Mouse (Mus musculus): Measurements from ENCODE around the gene Efnb3. TPM values are rescaled to one million over a fixed set of nuclear protein-coding genes. Genes with fewer than 3 reads are reported as not detected.

Gene Efnb3
- polyA plus RNA-seq, 1 experiment from 2014 or later = 35.6 TPM

GRCm38 (mm10) chr11:69580091-69580514 is 20.1 kb upstream of the Efnb3 start, which contains the start of the genes Wrap53 and Trp53:
Gene Wrap53, minus strand, starts transcription at chr11:69580255.
Gene Trp53, plus strand, starts transcription at chr11:69580359.
- Histone ChIP-seq H3K4me2 (ENCODE audit: low read depth, low read length) (peak within 1 kb of the TSS; percentile 88), H3K36me3 (ENCODE audit: control insufficient read depth, insufficient read depth, low read length) (no peaks in the 10 kb centered on the region), H3K27me3 (ENCODE audit: control insufficient read depth, insufficient read depth, low read length) (no peaks in the 10 kb centered on the region), H3K4me1 (ENCODE audit: control insufficient read depth, insufficient read depth, low read length) (peaks cover 32% of the 10 kb centered on the region), H3K9me3 (ENCODE audit: control insufficient read depth, low read length) (no peaks in the 10 kb centered on the region), H3K9ac (replicated peaks; ENCODE audit: low read depth, low read length) (peak within 1 kb of the TSS; percentile 74), H3K27ac (ENCODE audit: low read depth, low read length) (peak within 1 kb of the TSS; percentile 91), H3K4me3 (ENCODE audit: low read depth, low read length) (peak within 1 kb of the TSS; percentile 73)
- peak; percentile 62 for ATAC-seq (ENCODE audit: low read depth)
- WGBS = under 1% methylated on average over 13 of the region's 13 CpGs

- Histone ChIP-seq H3K27ac (ENCODE audit: low read depth, low read length) (peak overlapping the region; percentile 91), H3K4me1 (ENCODE audit: control insufficient read depth, insufficient read depth, low read length) (peaks cover 32% of the 10 kb centered on the region), H3K4me2 (ENCODE audit: low read depth, low read length) (peak overlapping the region; percentile 88), H3K4me3 (ENCODE audit: low read depth, low read length) (peak overlapping the region; percentile 73), H3K27me3 (ENCODE audit: control insufficient read depth, insufficient read depth, low read length) (no peaks in the 10 kb centered on the region), H3K9me3 (ENCODE audit: control insufficient read depth, low read length) (no peaks in the 10 kb centered on the region), H3K36me3 (ENCODE audit: control insufficient read depth, insufficient read depth, low read length) (0 out of 2 replicates have a peak, but pooled peaks cover 5% of the 10 kb centered on the region), H3K9ac (replicated peaks; ENCODE audit: low read depth, low read length) (peak overlapping the region; percentile 74)
- peak; percentile 93 for ATAC-seq (ENCODE audit: low read depth)
- WGBS = 2% methylated on average over 39 of the region's 39 CpGs
These were observed 19.4 kb upstream of the Efnb3 start for GRCm38 (mm10) chr11:69579128-69580017.

GRCm38 (mm10) chr11:69578301-69578700 is 18.3 kb upstream of the Efnb3 start:
- no peak overlapping the region for H3K27ac ChIP-seq (ENCODE audit: low read depth, low read length)
- H3K4me3 ChIP-seq (ENCODE audit: low read depth, low read length) = peak overlapping the region; percentile 73
- no peak for ATAC-seq (ENCODE audit: low read depth)
- H3K9ac ChIP-seq (replicated peaks; ENCODE audit: low read depth, low read length) = peak overlapping the region; percentile 74
- no peaks in the 10 kb centered on the region for H3K9me3 ChIP-seq (ENCODE audit: control insufficient read depth, low read length)
- H3K27me3 ChIP-seq (ENCODE audit: control insufficient read depth, insufficient read depth, low read length) = no peaks in the 10 kb centered on the region
- H3K36me3 ChIP-seq (ENCODE audit: control insufficient read depth, insufficient read depth, low read length) = 0 out of 2 replicates have a peak, but pooled peaks cover 6% of the 10 kb centered on the region
- WGBS = 16% methylated on average over 15 of the region's 15 CpGs
- H3K4me1 ChIP-seq (ENCODE audit: control insufficient read depth, insufficient read depth, low read length) = peaks cover 32% of the 10 kb centered on the region
- peak overlapping the region; percentile 88 for H3K4me2 ChIP-seq (ENCODE audit: low read depth, low read length)

DNA sequence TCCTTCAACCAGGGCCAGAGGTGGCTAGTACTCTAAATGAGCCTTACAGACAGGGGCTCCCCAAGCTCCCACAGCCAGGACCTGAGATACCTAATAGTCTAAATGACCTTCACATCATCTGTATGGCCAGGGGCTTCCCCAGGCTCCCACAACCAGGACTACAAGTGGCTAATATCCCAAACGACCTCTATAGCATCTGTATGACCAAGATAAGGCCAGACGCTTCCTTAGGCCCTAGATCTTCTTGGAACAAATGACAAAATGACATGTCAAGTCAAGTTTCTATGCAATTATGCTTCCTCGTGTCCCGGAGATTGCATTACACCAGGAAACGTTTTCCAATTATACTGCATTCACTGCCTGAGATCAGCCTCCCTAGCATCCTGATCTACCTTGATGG is 16.3 kb upstream of the Efnb3 start:
- Histone ChIP-seq H3K36me3 (ENCODE audit: control insufficient read depth, insufficient read depth, low read length) (0 out of 2 replicates have a peak, but pooled peaks cover 6% of the 10 kb centered on the region), H3K27me3 (ENCODE audit: control insufficient read depth, insufficient read depth, low read length) (no peaks in the 10 kb centered on the region), H3K4me1 (ENCODE audit: control insufficient read depth, insufficient read depth, low read length) (peaks cover 23% of the 10 kb centered on the region), H3K9ac (replicated peaks; ENCODE audit: low read depth, low read length) (no peak overlapping the region), H3K9me3 (ENCODE audit: control insufficient read depth, low read length) (no peaks in the 10 kb centered on the region), H3K4me3 (ENCODE audit: low read depth, low read length) (no peak overlapping the region), H3K4me2 (ENCODE audit: low read depth, low read length) (no peak overlapping the region), H3K27ac (ENCODE audit: low read depth, low read length) (no peak overlapping the region)
- ATAC-seq (ENCODE audit: low read depth) = no peak
- 84% methylated on average over 5 of the region's 5 CpGs for WGBS

DNA sequence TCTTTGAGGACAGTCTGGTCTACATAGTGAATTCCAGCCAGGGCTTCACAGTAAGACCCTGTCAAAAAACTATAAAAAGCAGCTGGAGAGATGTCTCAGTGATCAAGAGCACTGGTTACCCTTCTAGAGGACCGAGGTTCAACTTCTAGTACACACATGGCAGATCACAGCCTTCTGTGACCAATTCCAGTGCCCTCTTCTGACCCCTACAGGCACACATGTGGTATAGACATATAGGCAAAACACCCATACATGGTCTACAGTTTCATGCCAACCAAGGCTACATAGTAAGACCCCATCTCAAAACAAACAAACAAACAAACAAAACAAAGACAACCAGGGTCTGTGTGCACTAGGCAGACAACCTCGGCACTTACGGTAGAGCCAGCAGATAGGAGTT is 15.2 kb upstream of the Efnb3 start:
- WGBS = 72% methylated on average over 3 of the region's 3 CpGs
- no peak for ATAC-seq (ENCODE audit: low read depth)
- H3K27ac ChIP-seq (ENCODE audit: low read depth, low read length) = no peak overlapping the region
- H3K27me3 ChIP-seq (ENCODE audit: control insufficient read depth, insufficient read depth, low read length) = no peaks in the 10 kb centered on the region
- H3K4me2 ChIP-seq (ENCODE audit: low read depth, low read length) = no peak overlapping the region
- H3K4me1 ChIP-seq (ENCODE audit: control insufficient read depth, insufficient read depth, low read length) = peaks cover 23% of the 10 kb centered on the region
- H3K4me3 ChIP-seq (ENCODE audit: low read depth, low read length) = no peak overlapping the region
- H3K36me3 ChIP-seq (ENCODE audit: control insufficient read depth, insufficient read depth, low read length) = 0 out of 2 replicates have a peak, but pooled peaks cover 6% of the 10 kb centered on the region
- H3K9ac ChIP-seq (replicated peaks; ENCODE audit: low read depth, low read length) = no peak overlapping the region
- H3K9me3 ChIP-seq (ENCODE audit: control insufficient read depth, low read length) = no peaks in the 10 kb centered on the region

DNA sequence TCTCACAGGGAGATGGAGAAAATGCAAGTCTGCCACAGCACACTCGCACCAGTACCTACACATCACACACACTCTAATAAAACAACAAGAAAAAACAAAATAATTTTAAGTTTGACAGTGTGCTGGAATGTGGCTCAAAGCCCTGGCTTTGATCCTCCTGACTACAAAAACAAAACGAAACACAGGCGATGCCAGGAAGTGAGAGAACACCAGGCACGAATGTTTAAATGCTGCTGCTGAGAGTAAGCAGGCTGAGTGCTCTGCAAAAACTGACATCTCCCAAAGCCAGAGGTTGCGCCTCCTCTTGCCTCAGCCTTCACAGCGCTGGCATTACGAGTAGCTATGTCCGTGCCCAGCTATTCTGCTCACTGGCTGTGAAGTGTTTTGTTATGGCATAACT is 5.1 kb upstream of the Efnb3 start:
- no peaks in the 10 kb centered on the region for H3K9me3 ChIP-seq (ENCODE audit: control insufficient read depth, low read length)
- H3K4me3 ChIP-seq (ENCODE audit: low read depth, low read length) = no peak overlapping the region
- H3K36me3 ChIP-seq (ENCODE audit: control insufficient read depth, insufficient read depth, low read length) = peaks cover 7% of the 10 kb centered on the region
- WGBS = 85% methylated on average over 8 of the region's 8 CpGs
- H3K27ac ChIP-seq (ENCODE audit: low read depth, low read length) = no peak overlapping the region
- H3K9ac ChIP-seq (replicated peaks; ENCODE audit: low read depth, low read length) = no peak overlapping the region
- ATAC-seq (ENCODE audit: low read depth) = no peak
- H3K4me1 ChIP-seq (ENCODE audit: control insufficient read depth, insufficient read depth, low read length) = peaks cover 15% of the 10 kb centered on the region
- H3K4me2 ChIP-seq (ENCODE audit: low read depth, low read length) = no peak overlapping the region
- H3K27me3 ChIP-seq (ENCODE audit: control insufficient read depth, insufficient read depth, low read length) = no peaks in the 10 kb centered on the region

DNA sequence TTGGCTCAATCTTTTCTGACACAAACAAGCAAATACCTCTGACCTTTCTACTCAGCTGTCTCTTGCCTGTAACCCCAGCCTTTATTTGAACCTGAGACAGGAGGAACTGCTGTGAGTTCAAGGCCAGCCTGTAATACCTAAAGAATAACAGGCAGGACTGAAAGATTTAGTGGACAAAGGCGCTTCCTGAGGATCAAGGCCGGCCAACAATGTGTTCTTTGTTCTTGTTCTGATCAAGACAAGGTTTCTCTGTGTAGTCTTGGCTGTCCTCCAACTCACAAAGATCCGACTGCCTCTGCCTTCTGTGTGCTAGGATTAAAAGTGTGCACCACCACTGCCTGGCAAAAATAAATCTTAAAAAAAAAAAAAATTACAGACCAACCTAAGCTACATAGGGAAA is 4.4 kb upstream of the Efnb3 start:
- Histone ChIP-seq H3K9ac (replicated peaks; ENCODE audit: low read depth, low read length) (no peak overlapping the region), H3K4me2 (ENCODE audit: low read depth, low read length) (no peak overlapping the region), H3K36me3 (ENCODE audit: control insufficient read depth, insufficient read depth, low read length) (peaks cover 7% of the 10 kb centered on the region), H3K4me1 (ENCODE audit: control insufficient read depth, insufficient read depth, low read length) (peaks cover 17% of the 10 kb centered on the region), H3K9me3 (ENCODE audit: control insufficient read depth, low read length) (no peaks in the 10 kb centered on the region), H3K4me3 (ENCODE audit: low read depth, low read length) (no peak overlapping the region), H3K27ac (ENCODE audit: low read depth, low read length) (no peak overlapping the region), H3K27me3 (ENCODE audit: control insufficient read depth, insufficient read depth, low read length) (no peaks in the 10 kb centered on the region; the same call in 1 of the 2 replicates)
- ATAC-seq (ENCODE audit: low read depth) = no peak
- WGBS = 46% methylated on average over 3 of the region's 3 CpGs

DNA sequence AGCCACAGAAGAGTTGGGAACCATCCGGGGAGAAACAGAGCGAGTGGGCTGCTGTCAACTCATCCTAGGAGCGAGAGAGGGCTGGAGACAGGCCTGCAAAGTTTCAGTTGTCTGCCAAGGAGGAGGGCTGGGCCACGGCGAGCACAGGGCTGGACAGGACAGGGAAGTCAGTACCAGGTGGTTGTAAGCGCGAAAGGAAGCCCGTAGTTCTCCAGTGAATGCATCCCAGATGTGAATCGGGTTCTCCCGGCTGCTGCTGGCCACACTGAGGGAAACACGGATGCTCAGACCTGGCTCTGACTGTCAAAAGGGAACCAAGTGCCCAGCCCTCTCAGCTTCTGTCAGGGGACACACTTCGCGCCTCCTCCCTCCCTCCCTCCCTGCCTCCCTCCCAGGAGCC is 3.4 kb upstream of the Efnb3 start:
- Histone ChIP-seq H3K4me1 (ENCODE audit: control insufficient read depth, insufficient read depth, low read length) (peaks cover 28% of the 10 kb centered on the region), H3K27ac (ENCODE audit: low read depth, low read length) (no peak overlapping the region), H3K4me2 (ENCODE audit: low read depth, low read length) (no peak overlapping the region), H3K9ac (replicated peaks; ENCODE audit: low read depth, low read length) (no peak overlapping the region), H3K9me3 (ENCODE audit: control insufficient read depth, low read length) (no peaks in the 10 kb centered on the region), H3K27me3 (ENCODE audit: control insufficient read depth, insufficient read depth, low read length) (no peaks in the 10 kb centered on the region; the same call in 1 of the 2 replicates), H3K36me3 (ENCODE audit: control insufficient read depth, insufficient read depth, low read length) (peaks cover 7% of the 10 kb centered on the region), H3K4me3 (ENCODE audit: low read depth, low read length) (no peak overlapping the region)
- WGBS = 90% methylated on average over 13 of the region's 13 CpGs
- no peak for ATAC-seq (ENCODE audit: low read depth)
